Mouse (Mus musculus): ENCODE measurements around the gene Nphp4.

The Nphp4 gene

GRCm38 (mm10) chr4:152568006-152568405, 91.5 kb downstream of the Nphp4 start:
- no peak for DNase-seq (ENCODE audit: low spot score in 2 of 2)

GRCm38 (mm10) chr4:152568662-152569395, 92.3 kb downstream of the Nphp4 start:
- no peak for DNase-seq (ENCODE audit: low spot score in 2 of 2)

GRCm38 (mm10) chr4:152574266-152574665, 97.8 kb downstream of the Nphp4 start:
- DNase-seq (ENCODE audit: low spot score in 2 of 2) = no peak

DNA sequence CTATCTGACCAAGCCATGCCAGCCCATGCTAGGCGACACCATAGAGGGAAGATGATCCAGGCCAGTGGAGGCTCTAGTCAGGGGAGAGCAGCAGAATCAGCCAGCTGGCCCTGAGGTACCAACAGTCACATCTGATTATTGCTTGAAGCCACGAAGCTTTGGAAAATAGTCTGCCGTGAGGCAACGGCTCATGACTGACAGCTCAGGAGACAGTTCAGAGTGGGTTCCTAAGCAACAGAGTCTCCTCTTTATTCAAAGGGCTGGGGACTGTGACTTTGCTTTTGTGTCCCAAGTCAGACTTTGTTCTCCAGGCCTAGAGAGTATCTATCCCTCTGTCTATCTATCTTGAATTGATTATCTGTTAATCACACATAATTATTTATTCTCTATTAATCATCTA, 100.3 kb downstream of the Nphp4 start:
- no peak for DNase-seq (ENCODE audit: low spot score in 2 of 2)

DNA sequence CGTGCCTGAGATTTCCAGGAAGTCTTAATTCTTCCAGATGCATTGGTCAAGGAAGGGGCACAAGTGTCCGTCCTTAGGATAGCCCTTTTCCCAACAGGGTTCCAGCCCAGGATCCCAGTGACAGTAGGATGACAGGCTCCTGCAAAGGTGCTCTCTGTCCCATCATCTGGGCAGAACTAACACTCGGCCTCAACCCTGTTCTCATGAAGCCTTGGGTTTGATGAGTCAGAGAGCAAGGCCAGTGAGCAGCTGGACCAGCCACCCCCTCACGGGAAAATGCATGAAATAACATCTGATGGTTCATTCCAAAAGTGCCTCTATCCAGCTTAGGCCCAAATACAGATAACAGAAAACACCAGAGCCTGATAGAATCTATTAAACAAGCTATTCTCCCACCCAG, 103.5 kb downstream of the Nphp4 start:
- DNase-seq (ENCODE audit: low spot score in 2 of 2) = no peak

DNA sequence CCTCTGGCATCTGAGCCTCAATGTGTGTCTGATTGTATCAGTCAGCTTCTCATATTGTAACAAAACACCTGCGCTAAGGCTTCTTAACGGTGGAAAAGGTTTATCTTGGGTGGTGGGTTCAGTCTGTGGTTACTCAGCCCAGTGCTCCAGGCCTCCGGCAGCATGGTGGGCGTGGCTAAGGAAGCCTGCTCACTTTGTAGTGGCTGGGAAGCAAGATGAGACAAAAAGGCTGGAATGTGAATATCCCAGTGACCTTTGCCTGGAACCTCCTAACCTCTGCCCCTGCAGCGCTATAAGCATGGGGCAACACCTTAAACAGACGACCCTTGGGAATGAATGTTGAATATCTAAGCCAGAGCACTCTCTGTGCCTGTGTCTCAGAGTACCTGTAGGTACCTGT, 105.7 kb downstream of the Nphp4 start:
- DNase-seq (ENCODE audit: low spot score in 2 of 2) = no peak

DNA sequence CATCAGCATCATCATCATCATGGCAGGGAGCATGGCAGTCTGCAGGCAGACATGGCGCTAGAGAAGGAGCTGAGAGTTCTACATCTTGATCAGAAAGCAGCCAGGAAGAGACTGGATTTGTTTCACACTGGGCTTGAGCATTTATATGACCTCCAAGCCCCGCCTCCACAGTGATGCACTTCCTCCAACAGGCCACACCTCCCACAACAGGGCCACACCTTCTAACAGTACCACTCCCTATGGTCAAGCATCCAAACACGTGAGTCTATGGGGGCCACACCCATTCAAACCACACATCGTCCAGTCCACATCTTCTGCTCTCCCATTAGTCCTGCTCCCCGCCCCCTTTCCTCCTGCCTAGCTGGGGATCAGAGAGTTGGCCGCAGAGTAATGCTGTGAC, 107.1 kb downstream of the Nphp4 start:
- no peak for DNase-seq (ENCODE audit: low spot score in 2 of 2)

GRCm38 (mm10) chr4:152585526-152585925, 109.0 kb downstream of the Nphp4 start:
- peak; percentile 43 to 67 for DNase-seq (ENCODE audit: low spot score in 2 of 2)

GRCm38 (mm10) chr4:152586175-152586574, 109.7 kb downstream of the Nphp4 start:
- DNase-seq (ENCODE audit: low spot score in 2 of 2) = no peak

DNA sequence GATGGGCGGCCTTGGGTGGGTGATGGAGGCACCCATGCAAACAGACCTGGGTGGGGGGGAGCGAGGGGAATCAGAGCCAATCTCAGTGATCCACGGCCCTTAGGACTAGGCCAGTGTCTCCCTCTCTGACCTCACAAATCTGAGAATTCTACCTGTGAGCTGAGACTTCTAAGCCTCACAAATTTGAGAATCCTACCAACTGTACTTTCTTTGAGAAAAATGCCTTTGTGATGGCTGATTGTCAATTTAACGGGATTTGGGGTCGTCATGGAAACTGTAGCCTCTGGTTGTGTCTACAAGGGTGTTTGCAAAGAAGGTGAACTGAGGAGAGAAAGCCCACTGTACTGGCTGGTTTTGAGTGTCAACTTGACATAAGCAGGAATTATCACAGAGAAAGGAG, 127.8 kb downstream of the Nphp4 start:
- no peak for DNase-seq (ENCODE audit: low spot score in 2 of 2)

GRCm38 (mm10) chr4:152609196-152609595, 132.7 kb downstream of the Nphp4 start:
- no peak for DNase-seq (ENCODE audit: low spot score in 2 of 2)

DNA sequence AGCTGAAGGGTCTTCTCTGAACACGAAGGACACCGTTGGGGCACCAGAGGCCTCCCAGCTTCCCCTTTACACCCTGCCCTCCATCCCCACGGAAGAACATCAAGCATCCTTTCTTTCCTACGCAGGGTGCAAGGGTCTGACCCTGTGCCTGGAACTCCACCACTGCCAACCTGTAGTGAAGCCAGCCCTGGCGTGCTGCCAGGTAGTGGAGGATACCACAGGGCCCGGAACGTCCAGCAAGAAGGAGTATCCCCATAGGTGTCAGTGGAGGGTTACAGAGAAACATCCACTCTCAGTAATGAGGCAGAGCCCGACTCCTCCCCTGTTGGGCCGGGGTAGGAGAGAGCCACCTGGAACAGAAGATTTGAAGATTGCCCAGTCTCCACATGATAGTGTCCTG, 133.5 kb downstream of the Nphp4 start:
- DNase-seq (ENCODE audit: low spot score in 2 of 2) = no peak
